Mouse (Mus musculus) testis, adult 2 months (tissue): ENCODE results near the gene Gkn2. TPM values are rescaled to one million over a fixed set of nuclear protein-coding genes. Genes with fewer than 3 reads are reported as not detected.
A peak's percentile ranks its signal among the peaks of the same experiment; 100 is the strongest.

Experiments
- H3K27ac ChIP-seq: fragments of 200-500 bp; 2 replicates; pipeline ENCODE4 v1.5.1; 2012; ENCODE audit warnings: low read depth, low read length; ENCODE audit not compliant: control insufficient read depth, insufficient read depth
- H3K27me3 ChIP-seq: fragments of 200-500 bp; 2 replicates; pipeline ENCODE4 v1.6.1; 2012; ENCODE audit warnings: mild to moderate bottlenecking, low read length, moderate library complexity; ENCODE audit not compliant: control insufficient read depth, insufficient read depth
- H3K36me3 ChIP-seq: fragments of 200-500 bp; 2 replicates; pipeline ENCODE4 v1.6.1; 2012; ENCODE audit warnings: mild to moderate bottlenecking, low read length; ENCODE audit not compliant: control insufficient read depth, insufficient read depth
- H3K4me1 ChIP-seq: fragments of 200-500 bp; 2 replicates; pipeline ENCODE4 v1.6.1; 2012; ENCODE audit warnings: low read length; ENCODE audit not compliant: control insufficient read depth, insufficient read depth
- H3K4me3 ChIP-seq: fragments of 200-500 bp; 2 replicates; pipeline ENCODE4 v1.5.1; 2012; ENCODE audit warnings: low read depth, mild to moderate bottlenecking, low read length, moderate library complexity, mixed read lengths; ENCODE audit not compliant: control insufficient read depth
- CTCF ChIP-seq: fragments of 200-500 bp; IDR thresholded peaks from 2 replicates; pipeline ENCODE4 v1.5.1; 2012; ENCODE audit warnings: low read depth, mild to moderate bottlenecking, inconsistent platforms, low read length, moderate library complexity; ENCODE audit not compliant: control insufficient read depth, insufficient read depth, insufficient replicate concordance
- POLR2A ChIP-seq: fragments of 200-500 bp; IDR thresholded peaks from 2 replicates; pipeline ENCODE4 v1.6.1; 2012; ENCODE audit warnings: low read depth, mild to moderate bottlenecking, inconsistent platforms, low read length, moderate library complexity; ENCODE audit not compliant: control insufficient read depth
- polyA plus RNA-seq: library from polyadenylated mRNA; depleted of rRNA; stranded (reverse); fragments of >200 nt; gene quantifications from 2 replicates; pipeline ENCODE4 v1.2.3, GENCODE M21; 2012; rRNA removed

Gkn2 gene
- 0.24 and 0.70 TPM in 2 replicates for polyA plus RNA-seq

GRCm38 (mm10) chr6:87373057-87373456, at the start of gene Gkn2:
Gene Gkn2, plus strand, starts transcription at chr6:87373357.
- Histone ChIP-seq H3K27ac (no peak within 1 kb of the TSS), H3K4me1 (no peaks in the 10 kb centered on the region; the same call in 1 of the 2 replicates), H3K36me3 (no peaks in the 10 kb centered on the region), H3K4me3 (no peak within 1 kb of the TSS), H3K27me3 (no peaks in the 10 kb centered on the region)
- TF ChIP-seq POLR2A (no peak), CTCF (no peak)

- TF ChIP-seq CTCF (no peak), POLR2A (no peak)
- Histone ChIP-seq H3K36me3 (no peaks in the 10 kb centered on the region), H3K4me3 (no peak overlapping the region), H3K27me3 (no peaks in the 10 kb centered on the region), H3K4me1 (no peaks in the 10 kb centered on the region), H3K27ac (no peak overlapping the region)
Observed at GRCm38 (mm10) chr6:87323381-87323780, 49.8 kb upstream of the Gkn2 start.

GRCm38 (mm10) chr6:87326932-87327331, 46.2 kb upstream of the Gkn2 start:
- H3K4me3 ChIP-seq = no peak overlapping the region
- H3K27me3 ChIP-seq = no peaks in the 10 kb centered on the region
- no peak for TF ChIP-seq POLR2A
- TF ChIP-seq CTCF = no peak
- H3K36me3 ChIP-seq = no peaks in the 10 kb centered on the region
- H3K4me1 ChIP-seq = no peaks in the 10 kb centered on the region
- no peak overlapping the region for H3K27ac ChIP-seq

DNA sequence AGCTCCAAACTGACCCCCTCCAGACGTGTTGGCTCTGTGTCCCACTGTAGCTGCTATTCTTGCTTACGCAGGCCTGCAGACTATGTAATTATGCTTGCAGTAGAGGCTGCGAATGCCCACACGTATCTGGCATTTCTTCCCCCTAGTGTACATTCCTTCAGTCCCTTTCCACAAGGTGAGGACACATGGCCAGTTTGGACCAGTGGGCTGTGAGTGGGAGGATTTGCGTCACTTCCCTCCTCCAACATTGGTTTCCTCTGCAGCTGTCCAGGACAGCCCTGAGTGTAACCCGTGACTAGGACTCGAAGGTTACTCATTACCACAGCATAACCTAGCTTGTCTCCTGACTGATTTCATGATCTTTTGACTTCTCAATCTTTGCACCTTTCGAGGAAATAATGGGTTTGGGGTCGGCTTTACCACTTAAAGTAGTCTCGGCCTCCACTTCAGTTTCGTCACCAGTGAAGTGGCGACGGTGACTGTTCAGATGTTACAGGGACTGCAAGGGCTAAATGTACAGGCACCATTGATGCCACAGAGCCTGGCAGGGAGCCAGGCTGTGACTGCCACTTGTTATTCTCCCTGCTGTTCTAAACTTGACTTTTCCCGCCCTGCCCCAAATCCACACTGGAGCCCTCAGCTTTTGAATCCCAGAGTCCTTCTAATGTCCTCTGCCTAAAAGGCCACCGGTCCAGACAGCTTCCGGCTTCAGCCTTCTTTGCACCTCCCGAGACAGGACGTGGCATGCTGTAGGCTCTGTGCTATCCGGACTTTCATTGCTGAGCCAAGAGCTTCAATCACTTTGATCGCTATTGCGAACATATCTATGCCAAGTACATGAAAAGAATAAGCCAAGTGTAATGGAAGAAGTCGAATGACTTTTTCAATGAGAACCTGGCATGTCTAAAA, 44.6 kb upstream of the Gkn2 start:
- TF ChIP-seq POLR2A (no peak), CTCF (no peak)
- H3K4me1 ChIP-seq = no peaks in the 10 kb centered on the region
- no peak overlapping the region for H3K4me3 ChIP-seq
- H3K27me3 ChIP-seq = no peaks in the 10 kb centered on the region
- no peak overlapping the region for H3K27ac ChIP-seq
- H3K36me3 ChIP-seq = no peaks in the 10 kb centered on the region

DNA sequence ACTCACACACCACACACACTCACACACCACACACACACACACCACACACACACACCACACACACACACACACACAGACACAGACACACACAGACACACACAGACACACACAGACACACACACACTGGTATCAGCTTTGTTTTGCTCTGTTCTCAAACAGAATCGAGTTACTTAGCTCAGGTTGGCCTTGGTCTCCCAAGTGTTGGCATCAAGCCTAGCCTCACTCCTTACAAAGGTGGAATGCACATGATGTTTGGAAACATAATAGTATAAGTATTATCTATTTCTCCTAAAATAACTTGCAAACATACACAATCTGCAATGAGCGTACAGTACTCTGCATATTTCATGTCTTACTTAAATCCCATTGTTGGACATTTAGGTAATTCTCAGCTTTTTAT, 40.8 kb upstream of the Gkn2 start:
- Histone ChIP-seq H3K36me3 (no peaks in the 10 kb centered on the region), H3K27me3 (no peaks in the 10 kb centered on the region), H3K4me1 (peaks cover 3% of the 10 kb centered on the region), H3K4me3 (no peak overlapping the region), H3K27ac (no peak overlapping the region)
- TF ChIP-seq CTCF (no peak), POLR2A (no peak)

- peak overlapping the region; percentile 74 for H3K4me3 ChIP-seq
- no peaks in the 10 kb centered on the region for H3K27me3 ChIP-seq
- no peak for TF ChIP-seq CTCF
- TF ChIP-seq POLR2A = no peak
- 0 out of 2 replicates have a peak overlapping the region, but pooled peaks have one; percentile 13 for H3K27ac ChIP-seq
- H3K36me3 ChIP-seq = no peaks in the 10 kb centered on the region
- H3K4me1 ChIP-seq = peaks cover 3% of the 10 kb centered on the region
Observed at GRCm38 (mm10) chr6:87334361-87335090, 38.6 kb upstream of the Gkn2 start.

GRCm38 (mm10) chr6:87335091-87335934, 37.8 kb upstream of the Gkn2 start, which contains the start of gene Antxr1:
Gene Antxr1, minus strand, starts transcription at chr6:87335821.
- no peaks in the 10 kb centered on the region for H3K36me3 ChIP-seq
- TF ChIP-seq POLR2A = no peak
- TF ChIP-seq CTCF = no peak
- peak within 1 kb of the TSS; percentile 74 for H3K4me3 ChIP-seq
- no peaks in the 10 kb centered on the region for H3K27me3 ChIP-seq
- no peak within 1 kb of the TSS for H3K27ac ChIP-seq
- peaks cover 3% of the 10 kb centered on the region for H3K4me1 ChIP-seq
